Mouse (Mus musculus): Measurements from ENCODE around the gene Gm9040.
"Not testable (repeated sequence)": the region's sequence is repeated elsewhere in the genome, so short reads cannot be mapped to it uniquely, and the experiment has no call there.

Gm9040 gene

GRCm38 (mm10) chr10:118326869-118327268 lies at the start of gene Gm9040:
Gm9040 (minus strand) TSS chr10:118326969.
- DNase-seq (ENCODE audit: low read depth, low spot score) = not testable (repeated sequence)

GRCm38 (mm10) chr10:118370443-118370842 lies 43.7 kb upstream of the Gm9040 start:
- DNase-seq (ENCODE audit: low read depth, low spot score) = peak; percentile 74

GRCm38 (mm10) chr10:118369518-118369917 lies 42.7 kb upstream of the Gm9040 start:
- no peak for DNase-seq (ENCODE audit: low read depth, low spot score)

DNA sequence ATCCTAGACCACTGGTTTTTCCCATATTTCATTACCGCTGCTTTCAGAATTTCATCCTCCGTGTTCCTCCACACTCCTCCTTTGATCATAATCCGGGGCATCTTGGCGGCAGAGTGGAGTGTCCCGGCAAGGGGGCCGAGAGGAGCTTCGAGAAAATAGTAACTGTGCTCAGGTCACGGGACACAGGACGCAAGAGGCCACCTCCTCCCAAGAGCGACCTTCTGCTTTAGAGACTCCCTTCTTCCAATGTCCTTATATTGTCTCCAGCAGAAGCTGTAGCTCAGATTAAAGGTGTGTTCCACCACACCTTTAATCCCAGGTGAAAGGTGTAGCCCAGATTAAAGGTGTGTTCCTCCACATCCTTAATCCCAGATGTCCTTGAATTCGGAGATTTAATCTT lies 27.2 kb upstream of the Gm9040 start, which contains the start of gene Gm9049:
Gene Gm9049 (minus strand): TSS at position 101 of the 400 bp plus-strand sequence.
- DNase-seq (ENCODE audit: low read depth, low spot score) = not testable (repeated sequence)

- not testable (repeated sequence) for DNase-seq (ENCODE audit: low read depth, low spot score)
Measured at GRCm38 (mm10) chr10:118348579-118348978, 21.8 kb upstream of the Gm9040 start, which contains the start of gene Gm9048. Gm9048 (minus strand) TSS chr10:118348679.

DNA sequence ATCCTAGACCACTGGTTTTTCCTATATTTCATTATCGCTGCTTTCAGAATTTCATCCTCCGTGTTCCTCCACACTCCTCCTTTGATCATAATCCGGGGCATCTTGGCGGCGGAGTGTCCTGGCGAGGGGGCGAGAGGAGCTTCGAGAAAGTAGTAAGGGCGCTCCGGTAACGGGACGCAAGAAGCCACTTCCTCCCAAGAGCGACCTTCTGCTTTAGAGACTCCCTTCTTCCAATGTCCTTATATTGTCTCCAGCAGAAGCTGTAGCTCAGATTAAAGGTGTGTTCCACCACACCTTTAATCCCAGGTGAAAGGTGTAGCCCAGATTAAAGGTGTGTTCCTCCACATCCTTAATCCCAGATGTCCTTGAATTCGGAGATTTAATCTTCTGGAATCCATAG lies 16.4 kb upstream of the Gm9040 start, which contains the start of gene Gm9046:
Gene Gm9046 (minus strand): TSS at position 101 of the 400 bp plus-strand sequence.
- DNase-seq (ENCODE audit: low read depth, low spot score) = not testable (repeated sequence)

GRCm38 (mm10) chr10:118337731-118338130 lies 11.0 kb upstream of the Gm9040 start, which contains the start of gene Gm9045:
Gm9045 (minus strand) TSS chr10:118337831.
- DNase-seq (ENCODE audit: low read depth, low spot score) = not testable (repeated sequence)

GRCm38 (mm10) chr10:118332308-118332707 lies 5.5 kb upstream of the Gm9040 start, which contains the start of gene Gm9044:
Gm9044 (minus strand) TSS chr10:118332408.
- not testable (repeated sequence) for DNase-seq (ENCODE audit: low read depth, low spot score)

DNA sequence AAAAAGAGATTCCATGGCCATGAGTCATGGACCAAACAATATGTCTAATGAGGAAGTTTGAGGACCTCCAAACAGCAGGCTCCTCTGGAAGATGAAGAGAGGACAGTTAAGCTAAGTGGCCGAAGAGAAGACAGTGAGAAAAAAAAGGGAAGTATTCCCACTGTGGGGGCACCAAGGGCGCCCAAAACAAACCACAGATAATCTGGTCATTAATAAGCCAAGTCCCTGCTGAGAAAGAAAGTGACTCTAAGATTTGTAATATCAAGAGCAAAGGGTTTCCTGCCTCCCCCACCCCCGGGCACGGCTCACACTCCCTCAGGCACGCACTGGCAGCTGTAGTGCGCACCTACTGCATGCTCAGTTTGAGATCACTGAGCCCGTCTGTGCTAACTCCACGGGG lies 7.7 kb downstream of the Gm9040 start:
- DNase-seq (ENCODE audit: low read depth, low spot score) = no peak

GRCm38 (mm10) chr10:118302133-118302532 lies 24.6 kb downstream of the Gm9040 start:
- DNase-seq (ENCODE audit: low read depth, low spot score) = not testable (repeated sequence)

DNA sequence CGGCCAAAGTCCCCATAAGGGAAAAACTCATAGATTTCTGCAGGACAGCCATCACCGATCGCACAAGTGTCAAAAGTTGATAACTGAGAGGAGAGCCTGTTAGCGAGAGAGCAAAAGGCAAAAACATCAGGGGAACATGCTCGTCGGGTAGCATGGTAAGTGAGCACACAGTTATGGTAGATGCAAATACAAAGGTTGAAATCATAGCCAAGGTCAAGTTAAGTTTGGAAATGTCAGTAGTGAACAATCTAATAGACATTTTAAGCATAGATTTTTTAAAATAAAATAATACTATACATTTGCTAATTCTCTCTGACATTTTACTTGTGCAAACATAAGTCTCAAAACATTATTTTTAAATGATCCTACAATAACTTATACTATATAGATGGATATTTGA lies 31.8 kb downstream of the Gm9040 start, which contains the start of gene Iltifb:
Gene Iltifb (minus strand): TSS at position 101 of the 400 bp plus-strand sequence.
- DNase-seq (ENCODE audit: low read depth, low spot score) = no peak

GRCm38 (mm10) chr10:118283016-118283415 lies 43.8 kb downstream of the Gm9040 start:
- not testable (repeated sequence) for DNase-seq (ENCODE audit: low read depth, low spot score)

GRCm38 (mm10) chr10:118282565-118282964 lies 44.2 kb downstream of the Gm9040 start:
- DNase-seq (ENCODE audit: low read depth, low spot score) = not testable (repeated sequence)

- DNase-seq (ENCODE audit: low read depth, low spot score) = not testable (repeated sequence)
Measured at GRCm38 (mm10) chr10:118278069-118278468, 48.7 kb downstream of the Gm9040 start.

Measured in telencephalon, adult 2 months (tissue).